Mouse (Mus musculus) embryonic facial prominence, embryonic 15.5 days (tissue): Measurements from ENCODE around the gene Sipa1l3. TPM values are rescaled to one million over a fixed set of nuclear protein-coding genes. Genes with fewer than 3 reads are reported as not detected.

ENCODE experiments used
- ATAC-seq: fragments of 200-750 bp; cut with Nextera tagmentation; 2 replicates; pipeline ENCODE4 v1.8.0; 2017; ENCODE audit warnings: low read depth, moderate TSS enrichment; ENCODE audit not compliant: insufficient number of reproducible peaks, low FRiP score, low TSS enrichment
- H3K27ac ChIP-seq: fragments of 300-500 bp; sonication (generic); replicated peaks from 2 replicates; pipeline ENCODE4 v1.5.1; 2015; ENCODE audit warnings: mild to moderate bottlenecking, inconsistent platforms
- H3K27me3 ChIP-seq: fragments of 300-500 bp; sonication (generic); 2 replicates; pipeline ENCODE4 v1.6.1; 2015; ENCODE audit warnings: inconsistent platforms
- H3K36me3 ChIP-seq: fragments of 300-500 bp; sonication (generic); 2 replicates; pipeline ENCODE4 v1.6.1; 2015; ENCODE audit warnings: mild to moderate bottlenecking, inconsistent platforms
- H3K4me1 ChIP-seq: fragments of 300-500 bp; sonication (generic); 2 replicates; pipeline ENCODE4 v1.6.1; 2015; ENCODE audit warnings: inconsistent platforms
- H3K4me2 ChIP-seq: fragments of 300-500 bp; sonication (generic); replicated peaks from 2 replicates; pipeline ENCODE4 v1.6.1; 2015; ENCODE audit warnings: mild to moderate bottlenecking, inconsistent platforms
- H3K4me3 ChIP-seq: fragments of 300-500 bp; sonication (generic); replicated peaks from 2 replicates; pipeline ENCODE4 v1.5.1; 2015; ENCODE audit warnings: mild to moderate bottlenecking, inconsistent platforms
- H3K9ac ChIP-seq: fragments of 300-500 bp; sonication (generic); 2 replicates; pipeline ENCODE4 v1.6.1; 2015; ENCODE audit warnings: inconsistent platforms
- H3K9me3 ChIP-seq: fragments of 300-500 bp; sonication (generic); replicated peaks from 2 replicates; pipeline ENCODE4 v1.6.1; 2016; ENCODE audit warnings: inconsistent platforms
- WGBS: fragments of 180-500 bp; shearing (Covaris S2); methylation state at CpG from one replicate; pipeline ENCODE4 v1.1.7; 2015; 5-methylcytosine and 5-hydroxymethylcytosine counted together
- polyA plus RNA-seq: library from polyadenylated mRNA; unstranded; fragments of >200 nt; fragmentation: Nextera tagmentation; extraction: Ambion mirVana; gene quantifications from 2 replicates; pipeline ENCODE4 v1.2.1, GENCODE M21; 2015

Gene Sipa1l3
- polyA plus RNA-seq, 1 experiment from 2014 or later, result 21.6 TPM

DNA sequence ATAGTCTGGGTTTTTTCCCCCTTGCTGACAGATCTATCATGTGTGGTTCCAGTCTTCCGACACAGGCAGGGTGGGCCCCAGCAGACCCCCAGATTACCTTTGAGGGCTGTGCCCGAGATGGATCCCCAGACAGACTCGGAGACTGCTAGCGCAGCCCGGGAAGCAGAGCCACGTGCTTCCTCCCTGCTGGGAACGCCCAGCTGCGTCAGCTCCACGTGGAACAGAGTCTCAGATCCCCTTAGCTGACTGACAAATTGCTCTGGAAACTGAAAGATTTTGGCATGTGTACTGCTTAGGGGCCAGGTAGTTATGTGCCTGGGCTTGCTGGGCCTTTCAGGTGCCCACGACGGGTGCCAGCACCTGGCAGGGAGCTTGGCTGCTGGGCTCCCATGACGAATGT, 176.7 kb downstream of the Sipa1l3 start:
- peaks cover 20% of the 10 kb centered on the region; the same call in 1 of the 2 replicates for H3K36me3 ChIP-seq
- H3K4me1 ChIP-seq, result peaks cover 14% of the 10 kb centered on the region
- H3K9me3 ChIP-seq, result no peaks in the 10 kb centered on the region
- H3K9ac ChIP-seq, result no peak overlapping the region
- H3K27ac ChIP-seq, result peak overlapping the region; percentile 65
- 40% methylated on average over 12 of the region's 12 CpGs for WGBS
- no peak overlapping the region for H3K4me3 ChIP-seq
- H3K4me2 ChIP-seq, result no peak overlapping the region
- ATAC-seq, result no peak
- H3K27me3 ChIP-seq, result no peaks in the 10 kb centered on the region

DNA sequence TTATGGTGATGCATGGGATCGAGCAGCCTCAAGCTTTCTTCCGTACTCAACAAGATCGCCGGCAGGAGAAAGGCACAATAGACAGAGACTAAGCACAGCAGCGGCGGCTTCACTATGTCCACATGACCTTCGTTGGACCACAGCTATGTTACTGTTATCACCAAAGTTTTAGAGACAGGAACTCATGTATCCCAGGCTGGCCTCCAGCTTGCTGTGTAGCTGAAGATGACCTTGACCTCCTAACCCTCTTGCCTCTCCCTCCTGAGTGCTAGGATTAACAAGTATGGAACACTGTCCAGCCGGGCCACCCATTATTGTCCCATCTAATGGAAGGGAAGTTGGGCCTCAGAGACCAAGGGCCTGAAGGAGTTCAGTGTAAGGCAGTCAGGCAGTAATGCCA, 177.6 kb downstream of the Sipa1l3 start:
- Histone ChIP-seq H3K9me3 (no peaks in the 10 kb centered on the region), H3K27me3 (no peaks in the 10 kb centered on the region), H3K4me3 (no peak overlapping the region), H3K9ac (no peak overlapping the region), H3K36me3 (peaks cover 18% of the 10 kb centered on the region; the same call in 1 of the 2 replicates), H3K4me1 (peaks cover 14% of the 10 kb centered on the region), H3K4me2 (no peak overlapping the region), H3K27ac (no peak overlapping the region)
- 90% methylated on average over 8 of the region's 8 CpGs for WGBS
- no peak for ATAC-seq

DNA sequence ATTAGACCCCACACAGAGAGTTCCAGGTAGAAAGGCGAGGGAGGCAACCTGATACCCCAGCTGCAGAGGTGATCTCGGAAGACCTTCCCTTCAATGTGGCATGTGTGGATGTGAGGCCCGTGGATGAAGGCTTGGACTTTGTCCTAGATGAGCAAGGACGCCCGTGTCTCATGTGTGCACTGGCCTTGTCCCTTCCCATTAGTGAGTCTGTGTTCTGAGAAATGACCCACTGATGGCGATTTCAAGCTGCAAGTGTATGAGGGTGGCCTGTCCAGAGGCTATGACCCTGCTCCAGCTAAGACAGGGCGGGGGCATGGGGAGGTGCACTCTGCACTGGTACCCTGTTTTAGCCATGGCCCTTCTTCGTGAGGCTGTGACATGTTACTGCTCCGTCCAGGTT, 178.2 kb downstream of the Sipa1l3 start:
- peaks cover 13% of the 10 kb centered on the region; the same call in 1 of the 2 replicates for H3K36me3 ChIP-seq
- no peak overlapping the region for H3K4me2 ChIP-seq
- H3K4me1 ChIP-seq, result peaks cover 14% of the 10 kb centered on the region
- ATAC-seq, result no peak
- no peak overlapping the region for H3K4me3 ChIP-seq
- WGBS, result 76% methylated on average over 9 of the region's 9 CpGs
- no peak overlapping the region for H3K9ac ChIP-seq
- H3K27me3 ChIP-seq, result no peaks in the 10 kb centered on the region
- H3K27ac ChIP-seq, result no peak overlapping the region
- H3K9me3 ChIP-seq, result no peaks in the 10 kb centered on the region

DNA sequence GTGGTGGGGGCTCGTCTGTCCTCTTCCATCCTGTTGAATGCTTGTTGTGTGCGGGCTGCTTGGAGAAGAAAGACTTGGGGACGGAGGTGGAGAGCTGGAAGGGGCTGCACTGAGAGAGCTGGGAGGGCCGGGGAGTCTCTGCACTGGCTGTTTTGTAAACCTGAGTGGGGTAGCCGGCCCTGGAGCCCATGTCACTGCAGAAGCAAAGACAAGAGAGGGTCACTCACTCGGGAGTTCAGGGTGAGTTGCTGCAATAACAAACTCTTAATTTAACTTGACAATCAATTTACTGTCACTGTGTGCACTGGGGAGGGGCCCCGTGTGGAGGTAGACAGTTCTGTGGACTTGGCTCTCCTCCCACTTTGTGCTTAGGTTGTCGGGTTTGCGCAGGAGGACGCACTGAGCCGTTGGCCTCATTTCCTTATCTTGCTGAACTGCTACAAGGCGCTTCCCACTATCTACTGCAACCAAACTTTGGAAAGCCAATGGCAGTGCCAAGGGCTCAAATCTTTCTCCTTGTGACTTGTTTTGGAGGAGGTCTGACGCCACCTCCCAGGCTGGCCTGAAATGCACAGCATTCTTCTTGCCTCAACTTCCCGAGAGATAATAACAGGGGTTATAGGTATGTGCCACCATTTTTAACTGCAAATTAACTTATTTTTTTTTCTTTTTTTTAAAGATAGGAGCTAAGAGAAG, 179.3 kb downstream of the Sipa1l3 start:
- Histone ChIP-seq H3K4me1 (peaks cover 14% of the 10 kb centered on the region), H3K4me3 (no peak overlapping the region), H3K27me3 (no peaks in the 10 kb centered on the region), H3K9ac (no peak overlapping the region), H3K9me3 (no peaks in the 10 kb centered on the region), H3K4me2 (no peak overlapping the region), H3K27ac (no peak overlapping the region), H3K36me3 (peaks cover 20% of the 10 kb centered on the region; the same call in 1 of the 2 replicates)
- 70% methylated on average over 14 of the region's 14 CpGs for WGBS
- no peak for ATAC-seq

DNA sequence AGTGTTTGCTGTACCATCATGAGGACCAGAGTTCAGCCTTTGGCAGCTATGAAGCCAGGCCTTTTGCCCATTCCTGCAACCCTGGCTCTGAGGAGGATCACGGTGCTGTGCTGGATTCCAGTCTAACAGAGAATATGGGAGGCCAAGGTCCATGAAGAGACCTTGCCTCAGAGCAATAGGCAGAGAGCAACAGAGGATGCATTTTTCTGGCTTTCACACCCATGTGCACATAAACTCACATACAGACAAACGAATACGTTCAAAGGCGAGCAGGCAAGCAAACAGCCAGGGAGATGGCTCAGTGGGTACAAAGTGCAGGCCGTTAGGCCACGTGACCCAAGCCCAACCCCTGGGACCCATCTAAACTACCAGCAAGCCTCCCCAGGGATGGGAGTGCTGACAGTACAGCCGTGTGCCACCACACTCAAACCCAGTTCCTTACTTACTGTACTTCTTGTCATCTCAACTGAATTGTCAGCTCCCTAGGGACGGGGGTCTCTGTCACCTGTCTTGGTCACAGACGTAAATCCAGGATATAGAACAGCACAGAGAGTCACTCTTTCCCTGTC, 180.0 kb downstream of the Sipa1l3 start:
- peaks cover 18% of the 10 kb centered on the region; the same call in 1 of the 2 replicates for H3K36me3 ChIP-seq

DNA sequence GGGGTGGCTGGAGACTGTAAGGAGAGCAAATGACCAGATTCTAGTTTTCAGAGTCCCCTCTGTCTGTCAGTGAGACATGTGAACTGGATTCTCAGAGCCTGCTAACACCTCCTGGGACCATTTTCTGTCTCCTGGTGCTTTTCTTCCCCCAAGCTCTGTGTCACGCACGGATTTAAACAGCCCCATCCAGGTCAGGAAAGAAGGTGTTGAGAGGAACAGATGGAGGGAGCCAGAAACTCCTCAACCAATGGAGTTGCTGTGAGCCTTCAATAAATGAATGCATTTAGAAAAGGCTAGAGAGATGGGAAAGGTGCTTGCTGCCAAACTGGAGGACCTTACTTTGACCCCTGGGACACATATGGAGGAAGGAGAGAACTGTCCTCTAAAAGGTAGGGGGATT, 180.7 kb downstream of the Sipa1l3 start:
- no peak overlapping the region for H3K4me2 ChIP-seq
- H3K9me3 ChIP-seq, result no peaks in the 10 kb centered on the region
- H3K36me3 ChIP-seq, result peaks cover 25% of the 10 kb centered on the region; the same call in 1 of the 2 replicates
- H3K9ac ChIP-seq, result no peak overlapping the region
- no peaks in the 10 kb centered on the region for H3K27me3 ChIP-seq
- H3K4me1 ChIP-seq, result peaks cover 13% of the 10 kb centered on the region
- no peak overlapping the region for H3K27ac ChIP-seq
- no peak for ATAC-seq
- WGBS, result 82% methylated on average over 2 of the region's 2 CpGs
- H3K4me3 ChIP-seq, result no peak overlapping the region

More for the DNA sequence above, 180.0 kb downstream of the Sipa1l3 start:
- no peak overlapping the region for H3K27ac ChIP-seq
- 92% methylated on average over 9 of the region's 9 CpGs for WGBS
- no peak overlapping the region for H3K4me3 ChIP-seq
- H3K4me2 ChIP-seq, result no peak overlapping the region
- no peaks in the 10 kb centered on the region for H3K27me3 ChIP-seq
- H3K4me1 ChIP-seq, result peaks cover 14% of the 10 kb centered on the region
- H3K9me3 ChIP-seq, result no peaks in the 10 kb centered on the region
- ATAC-seq, result no peak
- H3K9ac ChIP-seq, result no peak overlapping the region

DNA sequence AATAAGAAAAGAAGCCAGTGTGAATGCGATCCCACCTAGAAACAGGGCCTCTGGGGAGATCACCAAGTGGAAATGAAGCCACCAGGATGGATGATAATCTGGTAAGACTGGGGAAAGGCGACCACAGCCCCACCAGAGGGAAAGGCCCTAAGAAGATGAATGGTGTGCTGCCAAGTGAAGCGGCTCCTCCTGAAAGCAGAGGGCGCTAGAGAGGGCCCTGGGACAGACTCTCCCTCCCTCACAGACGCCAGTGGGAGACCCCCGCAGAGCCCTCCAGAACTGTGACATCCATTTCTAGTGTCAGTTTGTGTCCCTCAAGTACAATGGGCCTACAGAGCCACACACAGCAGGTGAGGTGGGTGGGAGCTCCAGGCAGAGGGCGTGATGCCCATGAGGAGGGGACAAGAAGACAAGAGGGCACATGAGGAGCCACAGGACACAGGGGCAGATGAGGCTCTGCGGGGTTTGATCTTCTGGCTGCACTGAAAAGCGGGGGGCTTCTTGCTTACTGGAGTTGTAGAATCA, 181.6 kb downstream of the Sipa1l3 start:
- Histone ChIP-seq H3K4me3 (no peak overlapping the region), H3K9me3 (no peaks in the 10 kb centered on the region), H3K27me3 (no peaks in the 10 kb centered on the region), H3K27ac (no peak overlapping the region), H3K4me2 (no peak overlapping the region), H3K36me3 (peaks cover 33% of the 10 kb centered on the region), H3K4me1 (peaks cover 5% of the 10 kb centered on the region; the same call in 1 of the 2 replicates), H3K9ac (no peak overlapping the region)
- no peak for ATAC-seq
- WGBS, result 74% methylated on average over 9 of the region's 9 CpGs

DNA sequence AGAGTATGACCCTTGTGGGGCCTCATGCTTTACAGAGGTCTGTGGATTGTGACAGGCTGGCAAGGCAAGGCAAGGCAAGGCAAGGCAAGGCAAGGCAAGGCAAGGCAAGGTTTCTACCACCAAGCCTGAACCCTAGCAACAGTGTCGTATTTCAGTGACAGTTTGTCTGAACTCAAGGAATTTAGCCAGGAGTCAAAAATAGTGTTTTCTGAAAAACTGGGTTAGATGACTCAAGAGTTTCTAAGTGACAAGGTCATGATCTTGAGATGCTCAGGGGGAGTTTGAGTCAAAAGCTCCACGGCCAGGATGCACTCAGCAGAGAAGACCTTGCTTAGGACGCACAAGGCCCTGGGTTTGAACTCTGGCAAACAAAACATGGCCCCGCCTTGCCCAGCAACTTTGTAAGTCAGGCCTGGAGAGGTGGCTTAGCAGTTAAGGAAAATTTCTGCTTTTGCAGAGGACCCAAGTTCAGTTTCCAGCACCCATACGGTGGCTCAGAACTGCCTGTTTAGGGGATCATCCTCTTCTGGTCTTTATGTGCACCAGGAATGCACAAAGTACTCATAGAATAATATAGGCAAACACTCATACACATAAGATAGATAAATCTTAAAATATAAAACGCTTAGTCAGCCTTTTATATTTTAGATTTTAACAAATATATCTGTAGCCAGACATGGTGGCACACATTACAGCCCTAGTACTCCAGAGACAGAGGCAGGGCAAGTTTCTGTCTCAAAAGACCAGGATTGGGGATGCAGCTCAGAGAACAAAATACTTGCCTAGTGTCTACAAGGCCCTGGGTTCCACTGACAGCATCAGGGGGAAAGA, 182.4 kb downstream of the Sipa1l3 start:
- no peak overlapping the region for H3K27ac ChIP-seq
- no peaks in the 10 kb centered on the region for H3K27me3 ChIP-seq
- peaks cover 41% of the 10 kb centered on the region for H3K36me3 ChIP-seq
- no peak for ATAC-seq
- H3K9me3 ChIP-seq, result no peaks in the 10 kb centered on the region
- no peak overlapping the region for H3K4me3 ChIP-seq
- no peak overlapping the region for H3K9ac ChIP-seq
- H3K4me2 ChIP-seq, result no peak overlapping the region
- WGBS, result 60% methylated on average over 6 of the region's 6 CpGs
- H3K4me1 ChIP-seq, result no peaks in the 10 kb centered on the region

DNA sequence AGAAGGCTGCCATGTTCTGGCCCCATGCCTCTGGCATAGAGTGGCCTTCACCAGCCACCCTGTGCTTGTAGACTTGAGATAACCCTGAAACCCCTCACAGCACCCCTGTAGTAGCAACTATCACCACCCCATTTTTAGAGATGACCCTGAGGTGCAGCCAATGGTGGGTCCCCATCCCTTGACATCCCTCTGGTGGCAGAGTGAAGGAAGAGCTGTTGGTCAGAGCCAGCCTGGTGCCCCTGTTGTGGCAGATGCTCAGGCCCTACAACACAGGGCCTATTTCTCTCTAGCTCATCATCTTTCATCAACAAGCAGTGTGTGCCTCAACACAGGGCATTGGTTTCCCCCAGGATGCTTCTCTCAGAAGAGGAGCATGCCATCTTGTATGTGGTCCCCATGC, 183.2 kb downstream of the Sipa1l3 start:
- Histone ChIP-seq H3K27me3 (no peaks in the 10 kb centered on the region), H3K4me3 (no peak overlapping the region), H3K9me3 (no peaks in the 10 kb centered on the region), H3K4me1 (no peaks in the 10 kb centered on the region), H3K4me2 (no peak overlapping the region), H3K36me3 (peaks cover 44% of the 10 kb centered on the region), H3K27ac (no peak overlapping the region), H3K9ac (no peak overlapping the region)
- no peak for ATAC-seq

DNA sequence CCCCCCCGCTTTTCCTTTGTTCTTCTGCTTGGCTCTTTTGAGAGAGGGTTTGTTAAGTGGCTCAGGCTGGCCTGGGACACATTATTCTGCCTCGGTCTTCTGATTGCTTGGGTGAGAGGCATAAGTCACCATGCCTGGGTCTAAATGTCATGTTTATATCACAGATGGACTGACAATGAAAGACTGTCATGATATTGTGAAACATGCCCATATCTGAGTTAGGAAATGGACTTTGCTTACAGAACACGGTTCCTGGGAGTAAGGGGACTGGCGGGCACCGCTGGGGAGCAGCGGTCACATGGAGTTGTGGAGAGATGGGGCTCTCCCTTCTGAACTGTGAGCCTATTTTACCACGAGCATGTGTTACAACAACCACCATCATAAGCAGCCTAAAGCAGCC, 184.3 kb downstream of the Sipa1l3 start:
- H3K4me3 ChIP-seq, result no peak overlapping the region
- H3K36me3 ChIP-seq, result peaks cover 55% of the 10 kb centered on the region
- H3K27me3 ChIP-seq, result no peaks in the 10 kb centered on the region
- no peak for ATAC-seq
- H3K9ac ChIP-seq, result no peak overlapping the region
- no peaks in the 10 kb centered on the region for H3K9me3 ChIP-seq
- H3K4me1 ChIP-seq, result no peaks in the 10 kb centered on the region
- 71% methylated on average over 6 of the region's 7 CpGs for WGBS
- no peak overlapping the region for H3K27ac ChIP-seq
- H3K4me2 ChIP-seq, result no peak overlapping the region

DNA sequence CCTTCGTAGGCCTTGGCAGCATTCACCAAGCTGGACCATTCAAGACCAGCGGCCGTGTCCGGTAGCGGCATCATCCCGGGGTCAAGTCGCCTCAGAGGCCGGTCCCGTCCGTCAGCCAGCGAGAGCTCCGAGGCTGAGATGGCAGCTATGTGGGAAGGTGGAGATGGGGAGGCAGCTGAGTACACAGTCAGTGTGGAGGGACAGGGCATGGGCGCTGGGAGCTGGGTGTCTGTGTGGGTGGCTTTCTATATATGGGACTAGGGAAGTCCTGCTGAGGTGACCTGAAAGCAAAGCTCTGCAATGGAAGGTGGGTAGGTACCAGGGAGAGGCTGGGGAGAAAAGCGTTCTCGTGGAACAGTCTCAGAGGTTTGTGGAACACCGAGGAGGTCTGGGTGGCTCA, 189.5 kb downstream of the Sipa1l3 start:
- WGBS, result 93% methylated on average over 16 of the region's 16 CpGs
- H3K4me3 ChIP-seq, result no peak overlapping the region
- no peak overlapping the region for H3K27ac ChIP-seq
- no peaks in the 10 kb centered on the region for H3K4me1 ChIP-seq
- H3K4me2 ChIP-seq, result no peak overlapping the region
- peaks cover 76% of the 10 kb centered on the region for H3K36me3 ChIP-seq
- H3K27me3 ChIP-seq, result no peaks in the 10 kb centered on the region
- ATAC-seq, result no peak
- no peak overlapping the region for H3K9ac ChIP-seq
- H3K9me3 ChIP-seq, result no peaks in the 10 kb centered on the region
